In the genomic region with DNA sequence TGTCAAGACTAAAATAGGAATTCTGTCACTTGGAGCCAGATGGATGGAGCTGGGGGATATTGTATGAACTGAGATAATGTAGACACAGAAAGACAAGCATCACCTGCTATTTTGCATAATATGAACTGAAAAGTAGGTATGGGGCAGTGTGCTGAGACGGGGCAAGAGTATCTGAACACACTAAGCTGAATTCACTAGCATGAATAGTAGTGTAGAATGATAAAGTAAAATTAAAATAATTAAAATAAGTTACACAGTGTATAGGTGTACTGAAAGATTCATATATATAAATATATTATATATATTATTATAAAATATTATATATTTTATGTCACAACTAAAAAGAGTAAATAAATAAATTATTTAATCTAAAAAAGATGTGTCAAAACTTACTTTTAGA, we compare ENCODE assay signal across 23 mouse cellular contexts.
"Had no signal": no experiment of that assay in that cellular context is flagged by ENCODE, and none has a peak within 500 bp of the region (broad histone marks: within the 10 kb centered on the region; RNA-seq: fewer than 3 reads in every experiment).

No protein-coding gene starts in this region.

- H3K9ac ChIP-seq: heart, embryonic 13.5 days; heart, embryonic 15.5 days; hindbrain, embryonic 13.5 days; hindbrain, embryonic 15.5 days; kidney, embryonic 15.5 days; limb, embryonic 13.5 days; limb, embryonic 15.5 days had no signal

- H3K4me2 ChIP-seq: heart, embryonic 11.5 days; heart, embryonic 13.5 days; heart, embryonic 15.5 days; hindbrain, embryonic 13.5 days; hindbrain, embryonic 15.5 days; kidney, embryonic 15.5 days; limb, embryonic 13.5 days; limb, embryonic 15.5 days had no signal

- H3K4me3 ChIP-seq: heart, adult 2 months; heart, embryonic 13.5 days; heart, embryonic 15.5 days; hindbrain, embryonic 13.5 days; hindbrain, embryonic 15.5 days; kidney, embryonic 15.5 days; limb, embryonic 13.5 days; limb, embryonic 15.5 days had no signal

- H3K36me3 ChIP-seq: heart, embryonic 13.5 days; heart, embryonic 15.5 days; hindbrain, embryonic 13.5 days; hindbrain, embryonic 15.5 days; kidney, embryonic 15.5 days; limb, embryonic 13.5 days; limb, embryonic 15.5 days had no signal

- DNase-seq: gastrocnemius, postnatal 14 days; gastrocnemius, postnatal 36 days; heart, adult 11 months; heart, adult 2 months; heart, postnatal 14 days; heart, postnatal 36 days; kidney, adult 11 months; kidney, adult 2 months; kidney, adult 9 months; kidney, postnatal 14 days; kidney, postnatal 36 days; layer of hippocampus, postnatal 36 days; left cerebral cortex, postnatal 4 days had no signal

- H3K4me1 ChIP-seq: heart, embryonic 13.5 days; heart, embryonic 15.5 days; limb, embryonic 13.5 days; limb, embryonic 15.5 days had no signal

- H3K27me3 ChIP-seq: heart, embryonic 13.5 days; heart, embryonic 15.5 days; hindbrain, embryonic 13.5 days; hindbrain, embryonic 15.5 days; kidney, embryonic 15.5 days; limb, embryonic 13.5 days; limb, embryonic 15.5 days had no signal

- H3K27ac ChIP-seq: heart, adult 2 months; heart, embryonic 13.5 days; heart, embryonic 15.5 days; hindbrain, embryonic 13.5 days; hindbrain, embryonic 15.5 days; kidney, embryonic 15.5 days; kidney, postnatal 0 days; limb, embryonic 13.5 days; limb, embryonic 15.5 days had no signal

- H3K9me3 ChIP-seq: heart, embryonic 13.5 days; heart, embryonic 15.5 days; hindbrain, embryonic 13.5 days; hindbrain, embryonic 15.5 days; kidney, embryonic 15.5 days; limb, embryonic 13.5 days; limb, embryonic 15.5 days had no signal

- ATAC-seq: intestine, embryonic 16.5 days had no signal
